Mouse (Mus musculus) liver, adult 2 months (tissue): ENCODE results near the gene Plekhh3.

Experiments
- CTCF ChIP-seq: fragments of 200-500 bp; IDR thresholded peaks from 2 replicates; pipeline ENCODE4 v1.5.1; 2011; ENCODE audit warnings: low read depth, low read length, control low read depth
- POLR2A ChIP-seq: fragments of 200-500 bp; IDR thresholded peaks from 2 replicates; pipeline ENCODE4 v1.6.1; 2011; ENCODE audit warnings: low read length, control low read depth; ENCODE audit not compliant: insufficient read depth; ENCODE audit errors: extremely low read depth

- no peak for TF ChIP-seq POLR2A
- TF ChIP-seq CTCF = no peak
Measured at GRCm38 (mm10) chr11:101167963-101168300, 3.2 kb downstream of the Plekhh3 start.
